Mouse (Mus musculus) liver, adult 2 months (tissue): ENCODE measurements around the gene Ppp1r3g.

Experiments used
- CTCF ChIP-seq: fragments of 200-500 bp; IDR thresholded peaks from 2 replicates; pipeline ENCODE4 v1.5.1; 2011; ENCODE audit warnings: low read depth, low read length, control low read depth
- POLR2A ChIP-seq: fragments of 200-500 bp; IDR thresholded peaks from 2 replicates; pipeline ENCODE4 v1.6.1; 2011; ENCODE audit warnings: low read length, control low read depth; ENCODE audit not compliant: insufficient read depth; ENCODE audit errors: extremely low read depth

DNA sequence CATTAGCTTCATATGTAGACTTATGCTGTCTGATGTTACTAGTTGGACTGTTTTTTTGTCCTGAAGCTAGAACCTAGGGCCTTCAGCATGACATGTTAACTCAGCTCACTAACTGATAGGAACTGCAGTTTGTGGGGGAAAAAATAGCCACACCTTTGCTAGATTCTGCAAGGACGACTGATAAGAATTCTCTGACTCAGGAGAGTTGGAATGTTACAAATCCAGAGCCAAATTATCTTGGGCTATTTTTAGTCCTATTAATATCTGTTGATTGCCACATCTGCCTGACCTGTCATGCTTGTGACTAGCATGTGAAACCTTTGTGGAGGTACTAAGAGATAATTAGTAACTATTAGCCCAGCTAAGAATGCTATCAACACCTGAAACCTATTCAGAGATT is 42.2 kb downstream of the Ppp1r3g start:
- no peak for TF ChIP-seq CTCF
- TF ChIP-seq POLR2A, result no peak
